Mouse (Mus musculus): ENCODE results near the gene Borcs6. TPM values are rescaled to one million over a fixed set of nuclear protein-coding genes. Genes with fewer than 3 reads are reported as not detected.

Borcs6 gene
- polyA plus RNA-seq, 3 experiments from 2014 or later, result 1.1 to 2.2 (median 1.3) TPM

- ATAC-seq, result no peak
Measured at GRCm38 (mm10) chr11:69050748-69051147, 8.8 kb upstream of the Borcs6 start.

- no peak for ATAC-seq
Measured at GRCm38 (mm10) chr11:69051771-69052170, 7.7 kb upstream of the Borcs6 start.

GRCm38 (mm10) chr11:69052824-69053421 lies 6.6 kb upstream of the Borcs6 start:
- ATAC-seq, result no peak

DNA sequence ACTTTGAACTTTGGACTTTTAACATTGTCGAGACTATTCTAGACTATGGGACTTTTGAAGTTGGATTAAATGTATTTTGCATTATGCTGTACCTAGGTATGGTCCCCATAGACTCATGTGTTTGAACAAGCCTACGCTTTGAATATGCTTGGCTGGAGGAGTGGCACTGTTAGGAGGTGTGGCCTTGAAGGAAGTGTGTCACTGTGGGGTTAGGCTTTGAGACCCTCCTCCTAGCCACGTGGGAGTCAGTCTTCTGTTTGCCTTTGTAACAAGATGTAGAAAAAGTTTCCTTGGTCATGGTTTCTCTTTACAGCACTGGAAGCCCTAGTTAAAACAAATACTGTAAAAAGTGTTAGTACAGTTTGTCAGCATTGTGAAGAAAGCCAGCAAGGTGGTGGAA lies 5.7 kb upstream of the Borcs6 start:
- no peak for ATAC-seq

DNA sequence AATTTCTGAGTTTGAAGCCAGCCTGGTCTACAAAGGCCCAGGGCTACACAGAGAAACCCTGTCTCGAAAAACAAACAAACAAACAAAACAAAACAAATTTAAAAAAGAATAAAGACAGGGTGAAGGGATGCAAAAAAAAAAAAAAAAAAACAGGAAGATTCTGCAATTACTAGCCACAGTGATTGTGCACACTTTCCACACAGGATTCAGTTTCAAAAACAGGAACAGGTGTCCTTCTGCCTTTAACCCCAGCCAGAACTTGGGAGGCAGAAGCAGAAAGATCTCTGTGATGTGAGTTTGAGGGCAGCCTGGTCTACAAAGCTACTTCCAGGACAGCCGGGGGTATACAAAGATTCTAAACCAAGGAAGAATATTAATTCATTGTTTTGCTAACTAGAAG lies 1.3 kb upstream of the Borcs6 start:
- ATAC-seq, result no peak

- no peak for ATAC-seq
Measured at GRCm38 (mm10) chr11:69058729-69059356, 674 bp upstream of the Borcs6 start.

- peak; percentile 12 for ATAC-seq
Measured at GRCm38 (mm10) chr11:69059975-69060411, 476 bp downstream of the Borcs6 start.

- ATAC-seq, result no peak
Measured at GRCm38 (mm10) chr11:69060448-69061254, 1.1 kb downstream of the Borcs6 start.

DNA sequence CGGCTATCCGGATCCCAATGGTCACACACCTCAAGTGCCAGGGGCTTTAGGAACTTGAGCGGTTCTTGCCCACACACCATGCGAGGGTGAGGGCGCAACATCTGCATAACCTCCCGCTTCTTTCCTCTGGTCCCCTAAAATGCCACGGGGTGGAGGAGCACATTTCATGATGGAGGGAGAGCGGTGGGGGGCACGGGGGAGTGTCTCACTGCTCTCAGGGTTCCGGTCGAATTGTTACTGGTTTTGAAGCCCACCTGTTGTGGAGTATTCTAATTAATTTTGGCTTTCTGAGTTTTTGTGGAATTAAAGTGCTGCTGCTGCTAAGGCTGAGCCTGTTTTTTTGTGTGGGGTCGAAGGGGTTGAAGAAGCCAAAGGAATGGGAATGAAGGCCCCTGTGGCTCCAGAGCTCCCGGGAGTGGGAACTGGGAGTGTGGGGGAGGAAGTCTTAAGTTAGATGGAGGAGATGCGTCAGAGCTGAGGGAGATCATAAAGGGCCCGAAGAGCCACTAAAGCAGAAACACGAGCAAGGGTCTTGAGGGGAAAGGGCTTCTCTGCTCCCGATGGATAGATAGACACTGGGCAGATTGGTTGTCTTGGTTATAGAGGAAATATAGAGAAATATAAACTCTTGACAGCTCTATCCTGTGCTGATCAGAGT lies 1.9 kb downstream of the Borcs6 start:
- no peak for ATAC-seq

DNA sequence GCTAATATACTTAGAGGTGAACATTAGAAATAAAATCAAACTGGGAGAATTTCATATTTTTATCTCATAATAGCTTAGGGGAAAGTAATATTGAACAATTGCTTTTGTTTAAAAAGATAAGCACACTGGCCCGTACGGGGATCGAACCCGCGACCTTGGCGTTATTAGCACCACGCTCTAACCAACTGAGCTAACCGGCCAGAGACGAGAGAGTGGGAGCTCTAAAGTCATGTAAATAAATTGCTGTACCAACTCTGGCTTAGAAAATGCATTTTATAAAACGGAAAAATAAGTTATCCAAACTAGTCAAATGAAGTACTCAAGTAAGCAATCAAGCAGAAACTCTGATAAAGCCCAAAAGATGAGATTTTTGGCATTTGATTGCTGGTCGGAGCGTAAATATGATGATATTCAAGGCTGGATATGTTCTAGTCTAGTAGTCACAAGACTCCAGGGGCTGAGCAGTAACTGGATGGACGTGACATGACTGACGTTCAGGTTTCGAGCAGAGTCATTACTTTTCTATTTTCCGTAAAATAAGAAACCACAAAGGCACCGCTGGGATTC lies 2.8 kb downstream of the Borcs6 start:
- ATAC-seq, result peak; percentile 3

- ATAC-seq, result peak; percentile 42
Measured at GRCm38 (mm10) chr11:69062761-69063224, 3.3 kb downstream of the Borcs6 start.

DNA sequence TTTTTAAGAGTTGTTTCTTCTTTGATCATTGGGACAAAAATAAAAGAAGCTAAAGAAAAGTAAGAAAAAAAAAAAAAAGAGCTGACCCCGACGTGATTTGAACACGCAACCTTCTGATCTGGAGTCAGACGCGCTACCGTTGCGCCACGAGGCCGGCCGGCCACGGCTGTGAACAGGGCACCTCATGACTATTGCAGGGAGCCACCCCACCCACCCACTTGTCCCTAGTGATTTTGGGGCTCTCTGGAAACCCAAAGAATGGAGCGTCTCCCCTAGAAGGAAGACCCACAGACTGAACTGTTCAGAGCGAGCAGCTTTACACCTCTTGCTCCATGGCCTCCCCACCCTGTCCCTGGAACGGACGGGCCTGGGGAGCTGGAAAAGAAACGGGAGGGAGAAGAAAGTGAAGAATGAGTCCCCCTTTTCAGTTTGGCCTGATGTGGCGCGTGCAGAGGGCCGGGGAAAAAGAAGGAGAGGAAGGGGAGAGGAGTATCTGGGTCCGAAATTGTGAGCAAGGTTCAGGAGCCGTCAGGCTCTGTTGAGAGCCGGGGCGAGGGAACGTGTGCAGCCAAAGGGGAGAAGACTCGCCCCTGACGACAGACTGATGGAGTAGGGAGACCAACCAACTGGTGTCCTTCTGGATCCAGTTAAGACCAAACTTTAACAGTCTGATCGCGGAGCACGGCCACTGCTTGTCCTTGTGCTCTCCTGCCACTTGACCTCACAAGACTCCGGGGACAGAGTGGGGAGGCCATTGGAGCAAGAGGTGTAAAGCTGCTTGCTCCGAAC lies 4.1 kb downstream of the Borcs6 start:
- ATAC-seq, result peak; percentile 19

DNA sequence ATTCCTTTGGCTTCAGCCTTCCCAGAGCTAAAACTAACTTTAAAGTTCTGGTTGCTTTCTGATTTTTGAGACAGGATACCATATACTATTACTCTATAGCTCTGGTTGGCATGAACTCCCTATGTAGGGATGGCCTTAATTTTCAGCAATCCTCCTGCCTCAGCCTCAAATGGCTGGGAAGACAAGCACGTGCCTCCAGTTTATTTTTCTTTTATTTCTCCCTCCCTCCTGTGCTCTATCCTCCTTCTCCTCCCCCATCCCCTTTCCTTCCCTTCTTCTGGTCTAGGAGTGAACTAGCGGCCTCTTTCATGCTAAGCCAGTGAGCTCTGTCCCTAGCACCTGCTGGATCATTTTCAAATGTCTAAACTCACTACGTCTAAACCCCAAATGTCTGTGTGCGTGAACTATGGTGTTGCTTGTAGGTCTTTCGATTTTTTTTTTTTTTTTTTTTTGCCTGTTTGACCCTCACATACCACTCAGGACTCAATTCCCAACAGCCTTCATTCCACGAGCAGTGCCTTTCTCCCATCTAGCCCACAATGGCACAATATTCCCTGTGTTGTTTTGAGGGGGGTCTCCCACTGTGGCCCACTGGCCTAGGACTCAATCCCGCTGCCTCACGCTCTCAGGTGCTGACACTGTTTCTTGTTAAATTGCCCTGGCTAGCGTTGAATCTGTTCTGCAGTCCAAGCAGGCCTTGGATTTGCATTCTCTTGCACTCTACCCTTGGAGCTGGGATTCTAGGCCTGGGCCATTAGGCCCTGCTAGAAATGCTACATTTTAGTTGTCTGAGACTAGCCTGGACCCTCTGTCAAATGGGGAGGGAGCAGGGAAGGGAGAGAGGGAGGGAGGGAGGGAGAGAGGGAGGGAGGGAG lies 5.0 kb downstream of the Borcs6 start:
- no peak for ATAC-seq

GRCm38 (mm10) chr11:69065394-69065925 lies 5.9 kb downstream of the Borcs6 start:
- ATAC-seq, result no peak

DNA sequence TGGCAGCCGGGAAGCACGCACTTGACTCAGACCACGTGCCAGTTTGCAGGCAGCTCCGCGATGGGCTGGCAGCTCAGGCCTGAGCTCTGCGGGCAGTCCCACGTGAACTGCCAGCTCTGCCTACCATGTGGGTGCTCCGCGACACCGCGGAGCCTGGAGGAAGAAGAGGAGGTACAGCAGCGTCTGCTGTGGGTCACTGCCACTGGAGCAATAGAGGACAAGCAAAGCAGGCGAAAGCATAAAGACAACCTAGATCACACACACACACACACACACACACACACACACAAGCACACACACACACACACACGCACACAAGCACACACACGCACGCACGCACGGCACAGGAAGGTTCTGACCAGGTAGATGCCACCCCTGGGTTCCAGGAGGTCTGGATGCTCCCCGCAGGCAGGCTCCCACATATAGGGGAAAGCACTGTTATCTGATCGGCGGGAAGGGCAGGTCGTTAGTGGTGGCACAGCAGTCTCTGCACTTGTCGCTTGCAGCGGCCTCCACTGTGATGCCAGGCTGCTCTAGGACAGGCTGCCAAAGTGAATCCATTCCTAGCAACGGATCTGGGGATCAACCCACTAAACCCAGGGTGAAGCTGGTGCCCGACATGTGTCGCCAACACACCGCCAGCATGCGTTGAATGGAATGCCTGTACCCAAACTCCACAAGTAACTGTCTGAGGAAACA lies 6.8 kb downstream of the Borcs6 start:
- ATAC-seq, result no peak

- no peak for ATAC-seq
Measured at GRCm38 (mm10) chr11:69066956-69067355, 7.4 kb downstream of the Borcs6 start.

DNA sequence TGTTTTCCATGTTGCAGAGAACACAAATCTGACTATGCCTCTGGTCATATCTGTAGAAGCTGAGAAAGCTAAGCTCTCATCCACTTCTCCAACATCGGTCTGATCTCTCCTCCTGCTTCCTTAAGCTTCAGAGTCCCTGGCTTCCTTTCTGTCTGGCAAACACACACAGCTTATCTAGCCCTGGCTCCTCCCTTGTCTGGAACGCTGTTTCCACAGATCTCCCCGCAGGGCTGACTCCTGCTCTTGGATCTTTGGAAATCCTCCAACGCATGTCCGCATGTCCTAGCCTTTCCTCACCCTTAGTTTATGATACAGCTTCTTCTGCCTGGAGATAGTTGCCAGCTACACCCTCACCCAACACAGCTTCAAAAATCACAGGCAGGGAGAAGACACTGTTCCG lies 8.1 kb downstream of the Borcs6 start:
- ATAC-seq, result no peak

GRCm38 (mm10) chr11:69070093-69070492 lies 10.6 kb downstream of the Borcs6 start:
- ATAC-seq, result no peak

- peak; percentile 80 for ATAC-seq
Measured at GRCm38 (mm10) chr11:69070590-69071222, 11.2 kb downstream of the Borcs6 start, which contains the start of gene Tmem107. TSS of gene Tmem107 (plus strand) at chr11:69070806.

Data from inflammation-experienced regulatory T-cells, adult 6 months (primary cell).